Mouse (Mus musculus): ENCODE data around the gene Skap2.

Gene Skap2

DNA sequence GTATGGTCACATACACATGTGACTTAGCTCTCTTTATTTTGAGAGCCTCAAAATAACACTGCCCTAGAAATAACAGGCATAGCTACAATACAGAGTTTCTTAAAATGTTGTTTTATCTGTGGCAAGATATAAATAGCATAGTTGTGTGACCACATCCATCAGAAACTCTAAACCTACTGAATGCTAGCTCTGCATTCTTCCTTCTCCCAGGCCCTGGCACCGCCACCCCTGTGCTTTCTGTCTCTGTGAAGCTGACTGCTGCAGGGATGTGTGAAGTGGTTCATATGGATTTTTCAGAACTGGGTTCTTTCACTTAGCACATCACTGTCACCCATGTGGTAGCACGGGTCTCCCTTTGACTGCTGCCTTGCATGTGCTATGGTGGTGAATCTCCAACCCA, 179.0 kb downstream of the Skap2 start:
- DNase-seq = no peak

DNA sequence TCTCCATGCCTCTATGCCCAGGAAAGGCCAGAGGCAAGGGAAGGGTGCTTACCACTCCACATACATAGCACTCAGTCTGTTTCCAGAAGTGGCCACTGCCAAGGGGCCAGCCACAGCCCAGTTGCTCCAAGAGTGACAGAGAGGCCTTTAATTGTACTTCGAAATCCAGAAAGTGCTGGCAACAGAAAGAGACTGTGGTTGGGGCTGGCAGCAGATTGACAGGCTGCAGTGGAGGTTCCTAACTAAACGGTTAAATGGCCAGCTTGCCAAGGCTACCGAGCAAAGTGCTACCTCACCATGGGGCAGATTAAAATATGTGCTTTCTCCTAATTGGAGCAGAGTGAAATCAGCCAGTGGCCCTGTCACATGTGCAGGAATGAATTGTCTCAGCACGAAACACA, 186.7 kb downstream of the Skap2 start:
- DNase-seq = no peak

- no peak for DNase-seq
These were observed 188.1 kb downstream of the Skap2 start for GRCm38 (mm10) chr6:51824136-51824830.

DNA sequence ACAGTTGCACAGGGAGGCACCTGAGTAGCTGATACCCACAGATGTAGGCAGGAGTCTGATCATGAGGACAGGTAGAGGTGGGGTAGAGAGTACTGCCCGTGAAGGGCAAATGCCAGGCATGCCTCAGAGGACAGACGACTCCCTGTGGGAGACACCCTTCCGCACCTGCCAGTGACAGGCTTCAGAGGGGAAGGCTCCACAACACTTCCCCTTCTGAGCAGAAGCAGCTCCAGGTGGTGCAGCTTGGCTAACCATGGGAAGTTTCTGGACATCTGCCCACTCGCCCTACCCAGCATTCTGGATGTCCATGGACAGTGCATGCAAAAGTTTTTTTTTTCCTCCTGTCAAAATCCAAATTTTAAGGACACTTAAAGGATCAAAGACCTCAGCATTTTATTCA, 190.3 kb downstream of the Skap2 start:
- no peak for DNase-seq

- DNase-seq = no peak
These were observed 191.5 kb downstream of the Skap2 start for GRCm38 (mm10) chr6:51820853-51821252.

GRCm38 (mm10) chr6:51816892-51817621, 195.3 kb downstream of the Skap2 start:
- no peak for DNase-seq

DNA sequence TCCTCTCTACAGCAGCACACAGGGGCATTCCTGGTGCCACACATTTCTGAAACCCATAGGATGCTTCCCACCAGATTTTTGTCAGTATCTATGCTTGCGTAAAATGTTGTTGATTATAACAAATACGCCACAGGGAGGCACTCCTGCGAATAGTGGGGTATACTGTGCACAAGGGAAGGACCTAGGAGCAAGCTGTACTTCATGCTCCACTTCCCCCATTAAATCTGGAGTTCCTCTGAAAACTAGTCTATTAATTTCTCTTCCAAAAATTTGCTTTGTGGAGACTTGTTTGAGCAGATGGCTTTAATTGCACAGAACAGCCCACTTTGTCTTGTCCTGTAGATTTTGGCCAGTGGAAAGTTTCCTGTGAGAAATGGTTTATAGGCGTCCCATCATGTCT, 201.4 kb downstream of the Skap2 start:
- DNase-seq = no peak

DNA sequence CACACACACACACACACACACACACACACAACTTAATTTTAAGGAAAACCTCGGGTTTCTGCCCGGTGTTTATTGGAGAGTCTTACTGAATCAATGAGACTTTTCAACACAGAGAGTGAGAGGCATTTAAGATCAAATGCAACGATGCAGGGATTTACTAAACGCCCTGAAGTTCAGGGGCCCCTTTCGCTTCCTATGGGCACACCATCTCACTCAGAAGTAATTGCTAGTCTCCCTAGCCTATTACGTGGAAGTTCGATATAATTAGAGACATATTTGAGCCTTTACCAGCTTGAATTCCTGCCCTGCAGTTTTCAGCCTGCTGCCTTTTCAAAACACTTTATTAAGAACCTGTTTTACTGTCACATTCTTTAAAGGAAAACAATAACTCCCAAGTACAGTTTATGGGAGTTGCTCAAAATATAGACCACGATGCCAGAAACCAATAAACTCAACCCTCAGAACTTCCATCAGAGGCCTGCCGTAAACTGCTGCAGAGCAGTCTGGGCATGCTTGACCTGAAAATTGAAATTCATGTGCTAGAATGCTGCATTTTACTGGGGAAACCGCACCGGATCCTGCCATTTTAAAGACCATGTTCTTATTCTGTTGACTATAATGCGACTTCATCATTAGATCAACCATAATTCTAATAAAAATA, 203.1 kb downstream of the Skap2 start:
- no peak for DNase-seq

DNA sequence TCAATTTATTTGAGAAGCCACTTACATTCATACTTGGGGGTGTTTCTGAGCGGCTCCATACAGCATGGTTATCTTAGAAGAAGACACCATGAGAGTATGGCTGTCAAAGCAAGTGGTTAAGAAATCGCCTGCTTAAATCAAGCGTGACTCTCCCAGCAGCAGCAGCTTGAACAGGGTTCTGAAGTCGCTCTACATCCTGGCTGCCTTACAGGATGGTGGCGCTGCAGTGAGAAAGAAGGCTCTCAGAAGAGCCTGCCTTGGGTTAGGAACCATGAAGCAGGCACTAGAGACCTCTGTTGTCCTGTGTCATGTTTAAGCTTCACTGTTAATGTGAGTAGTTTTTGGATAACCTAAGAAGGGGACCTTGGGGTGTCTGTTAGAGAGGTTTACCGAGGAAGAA, 204.3 kb downstream of the Skap2 start:
- DNase-seq = no peak
